Mouse (Mus musculus) stomach, embryonic 16.5 days (tissue): ENCODE measurements around the gene Ccl4. TPM values are rescaled to one million over a fixed set of nuclear protein-coding genes. Genes with fewer than 3 reads are reported as not detected.

Experiments used
- ATAC-seq: fragments of 200-750 bp; cut with Nextera tagmentation; 2 replicates; pipeline ENCODE4 v1.8.0; 2017; ENCODE audit warnings: moderate number of reproducible peaks, moderate TSS enrichment; ENCODE audit not compliant: insufficient read depth, low FRiP score
- H3K27ac ChIP-seq: fragments of 300-500 bp; sonication (generic); 2 replicates; pipeline ENCODE4 v1.5.1; 2014; ENCODE audit warnings: low read length
- H3K27me3 ChIP-seq: fragments of 300-500 bp; sonication (generic); 2 replicates; pipeline ENCODE4 v1.6.1; 2014; ENCODE audit warnings: low read length, control low read depth, mixed read lengths; ENCODE audit not compliant: control insufficient read depth, insufficient read depth
- H3K36me3 ChIP-seq: fragments of 300-500 bp; sonication (generic); 2 replicates; pipeline ENCODE4 v1.6.1; 2014; ENCODE audit warnings: low read length; ENCODE audit not compliant: control insufficient read depth, insufficient read depth
- H3K4me1 ChIP-seq: fragments of 300-500 bp; sonication (generic); 2 replicates; pipeline ENCODE4 v1.6.1; 2014; ENCODE audit warnings: low read length, control low read depth, mixed read lengths; ENCODE audit not compliant: control insufficient read depth, insufficient read depth
- H3K4me2 ChIP-seq: fragments of 300-500 bp; sonication (generic); 2 replicates; pipeline ENCODE4 v1.6.1; 2014; ENCODE audit warnings: low read depth, low read length, mixed read lengths
- H3K4me3 ChIP-seq: fragments of 300-500 bp; sonication (generic); replicated peaks from 2 replicates; pipeline ENCODE4 v1.5.1; 2014; ENCODE audit warnings: mild to moderate bottlenecking, low read length
- H3K9ac ChIP-seq: fragments of 300-500 bp; sonication (generic); 2 replicates; pipeline ENCODE4 v1.6.1; 2014; ENCODE audit warnings: low read length
- H3K9me3 ChIP-seq: fragments of 300-500 bp; sonication (generic); replicated peaks from 2 replicates; pipeline ENCODE4 v1.6.1; 2016; ENCODE audit warnings: low read length, control low read depth; ENCODE audit not compliant: control insufficient read depth
- WGBS: fragments of 180-500 bp; shearing (Covaris S2); extraction: QIAGEN DNeasy Blood & Tissue Kit; methylation state at CpG from one replicate; pipeline ENCODE4 v1.1.7; 2014; 5-methylcytosine and 5-hydroxymethylcytosine counted together
- polyA plus RNA-seq: library from polyadenylated mRNA; unstranded; fragments of >200 nt; fragmentation: Nextera tagmentation; extraction: Ambion mirVana; gene quantifications from 2 replicates; pipeline ENCODE4 v1.2.1, GENCODE M21; 2015

Ccl4 gene
- polyA plus RNA-seq, 1 experiment from 2014 or later, result 1.1 TPM

DNA sequence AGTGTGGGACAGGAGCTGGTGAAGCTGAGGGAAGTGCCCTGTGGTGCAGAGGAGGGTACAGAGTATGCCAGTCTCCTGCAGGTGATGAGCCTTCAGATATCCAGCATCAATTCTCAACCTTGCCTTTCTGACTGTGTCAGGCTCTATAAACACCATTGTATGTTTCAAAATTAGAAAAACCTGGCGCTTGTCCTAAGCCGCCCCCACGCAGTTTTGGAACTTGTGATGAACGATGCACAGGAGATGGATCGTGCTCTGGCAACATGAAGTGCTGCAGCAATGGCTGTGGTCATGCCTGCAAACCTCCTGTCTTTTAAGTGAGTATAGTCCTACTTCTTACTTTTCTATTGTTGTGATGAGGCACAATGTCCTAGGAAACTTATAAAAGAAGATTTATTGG, 47.3 kb downstream of the Ccl4 start:
- Histone ChIP-seq H3K27me3 (no peaks in the 10 kb centered on the region), H3K9ac (no peak overlapping the region), H3K4me1 (no peaks in the 10 kb centered on the region), H3K4me2 (no peak overlapping the region), H3K36me3 (no peaks in the 10 kb centered on the region), H3K27ac (no peak overlapping the region), H3K9me3 (no peaks in the 10 kb centered on the region), H3K4me3 (no peak overlapping the region)
- ATAC-seq, result no peak
- WGBS, result 82% methylated on average over 5 of the region's 5 CpGs

DNA sequence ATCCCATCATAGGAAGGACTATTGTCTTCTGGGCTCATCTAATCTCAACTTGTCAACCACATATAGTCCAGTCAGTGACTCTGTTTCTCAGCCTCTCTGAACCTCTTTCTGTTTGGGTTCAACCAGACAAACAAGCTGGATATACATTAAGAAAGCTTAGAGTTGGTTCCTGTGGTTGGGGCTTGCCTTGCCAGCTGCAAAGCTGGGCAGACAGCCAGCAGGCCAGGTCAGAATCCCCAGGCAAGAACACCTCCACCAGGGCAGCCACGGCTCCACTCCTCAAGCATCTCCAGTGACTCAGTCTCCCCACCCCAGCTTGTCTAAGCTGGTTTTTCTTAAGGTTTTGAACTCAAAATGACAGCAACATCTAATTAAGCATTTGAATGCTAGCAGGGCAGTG, 50.3 kb downstream of the Ccl4 start:
- Histone ChIP-seq H3K27me3 (no peaks in the 10 kb centered on the region), H3K4me3 (no peak overlapping the region), H3K4me1 (no peaks in the 10 kb centered on the region), H3K27ac (no peak overlapping the region), H3K9me3 (no peaks in the 10 kb centered on the region), H3K4me2 (no peak overlapping the region), H3K36me3 (no peaks in the 10 kb centered on the region), H3K9ac (no peak overlapping the region)
- no peak for ATAC-seq
- 65% methylated on average over 1 of the region's 1 CpGs for WGBS

DNA sequence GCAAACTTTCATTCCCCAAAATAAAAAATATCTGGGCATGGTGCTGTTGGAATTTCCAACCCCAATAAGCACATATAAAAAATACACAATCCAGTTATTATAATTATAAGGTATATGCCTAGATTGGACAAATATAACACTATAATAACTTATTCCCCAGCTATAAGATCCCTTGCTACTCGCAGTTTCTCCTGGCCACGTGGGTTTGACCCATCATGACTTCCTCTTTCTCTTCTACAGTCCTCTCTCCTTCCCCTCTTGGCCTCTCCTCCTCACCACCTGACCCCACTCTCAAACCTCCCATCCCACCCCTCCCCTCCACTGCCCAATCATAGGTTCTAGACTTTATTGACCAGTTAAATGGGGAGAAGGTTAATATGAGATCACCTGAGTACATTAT, 51.5 kb downstream of the Ccl4 start:
- no peaks in the 10 kb centered on the region for H3K36me3 ChIP-seq
- H3K4me2 ChIP-seq, result no peak overlapping the region
- no peaks in the 10 kb centered on the region for H3K9me3 ChIP-seq
- H3K4me1 ChIP-seq, result no peaks in the 10 kb centered on the region
- 81% methylated on average over 2 of the region's 2 CpGs for WGBS
- no peak overlapping the region for H3K9ac ChIP-seq
- no peak for ATAC-seq
- no peaks in the 10 kb centered on the region for H3K27me3 ChIP-seq
- no peak overlapping the region for H3K27ac ChIP-seq
- H3K4me3 ChIP-seq, result no peak overlapping the region

Other genes starting within 250 kb of the Ccl4 start
- gene Gas2l2, start 233.1 kb upstream of the Ccl4 start, polyA plus RNA-seq, result 0.14 TPM in 2 replicates
- 0.21 TPM in 1 of 2 replicates, not detected in the other for gene 1700020L24Rik, start 224.9 kb upstream of the Ccl4 start, polyA plus RNA-seq
- gene Mmp28, start 199.5 kb upstream of the Ccl4 start, polyA plus RNA-seq, result 3.3 and 4.3 TPM in 2 replicates
- gene Taf15, start 189.5 kb upstream of the Ccl4 start, polyA plus RNA-seq, result 9.7 TPM in 2 replicates
- not detected in 2 replicates for gene Heatr9, start 140.4 kb upstream of the Ccl4 start, polyA plus RNA-seq
- gene Ccl5, start 132.1 kb upstream of the Ccl4 start, polyA plus RNA-seq, result 1.00 and 1.0 TPM in 2 replicates
- 11.4 and 15.9 TPM in 2 replicates for gene Ccl9, start 83.9 kb upstream of the Ccl4 start, polyA plus RNA-seq
- 9.8 and 15.6 TPM in 2 replicates for gene Ccl6, start 69.5 kb upstream of the Ccl4 start, polyA plus RNA-seq
- gene Rpl9-ps1, start 17.0 kb upstream of the Ccl4 start, polyA plus RNA-seq, result not detected in 2 replicates
- 0.62 and 0.84 TPM in 2 replicates for gene Ccl3, start 13.2 kb upstream of the Ccl4 start, polyA plus RNA-seq
- gene Wfdc17, start 41.4 kb downstream of the Ccl4 start, polyA plus RNA-seq, result 1.9 and 4.7 TPM in 2 replicates
- 0.66 TPM in 1 of 2 replicates, not detected in the other for gene Wfdc18, start 46.4 kb downstream of the Ccl4 start, polyA plus RNA-seq
- 5.6 and 11.0 TPM in 2 replicates for gene Wfdc21, start 84.4 kb downstream of the Ccl4 start, polyA plus RNA-seq
- gene Heatr6, start 91.1 kb downstream of the Ccl4 start, polyA plus RNA-seq, result 18.5 and 19.6 TPM in 2 replicates
- gene Hnf1b, start 187.5 kb downstream of the Ccl4 start, polyA plus RNA-seq, result 5.6 and 6.9 TPM in 2 replicates